Mouse (Mus musculus) E14TG2a.4 (cell line): Measurements from ENCODE around the gene Gtsf1l.
A peak's percentile ranks its signal among the peaks of the same experiment; 100 is the strongest.

ENCODE experiments used
- H3K27me3 ChIP-seq: 2 replicates; pipeline ENCODE4 v1.6.1; 2014; ENCODE audit warnings: low read length, control low read depth; ENCODE audit not compliant: insufficient read depth
- H3K36me3 ChIP-seq: 2 replicates; pipeline ENCODE4 v1.6.1; 2014; ENCODE audit warnings: low read length, control low read depth; ENCODE audit not compliant: insufficient read depth
- H3K4me1 ChIP-seq: replicated peaks from 2 replicates; pipeline ENCODE4 v1.6.1; 2014; ENCODE audit warnings: low read depth, low read length, control low read depth
- H3K4me3 ChIP-seq: replicated peaks from 2 replicates; pipeline ENCODE4 v1.5.1; 2014; ENCODE audit warnings: mild to moderate bottlenecking, low read length
- H3K9me3 ChIP-seq: 2 replicates; pipeline ENCODE4 v1.6.1; 2014; ENCODE audit warnings: low read length, control low read depth
- CTCF ChIP-seq: conservative IDR thresholded peaks from 2 replicates; pipeline ENCODE4 v1.5.1; 2014; ENCODE audit warnings: low read length
- NANOG ChIP-seq: IDR thresholded peaks from 2 replicates; pipeline ENCODE4 v1.6.1; 2014; ENCODE audit warnings: borderline replicate concordance, low read length, mixed read lengths
- POU5F1 ChIP-seq: IDR thresholded peaks from 2 replicates; pipeline ENCODE4 v1.6.1; 2014; ENCODE audit warnings: low read length, borderline replicate concordance

The Gtsf1l gene

GRCm38 (mm10) chr2:163087728-163088127 is at the start of gene Gtsf1l:
Gtsf1l (minus strand) TSS chr2:163087855.
- Histone ChIP-seq H3K4me1 (peaks cover 63% of the 10 kb centered on the region), H3K9me3 (no peaks in the 10 kb centered on the region), H3K4me3 (peak within 1 kb of the TSS; percentile 85), H3K27me3 (no peaks in the 10 kb centered on the region), H3K36me3 (peaks cover 49% of the 10 kb centered on the region)
- TF ChIP-seq NANOG (no peak), POU5F1 (no peak), CTCF (no peak)

- H3K9me3 ChIP-seq = peaks cover 11% of the 10 kb centered on the region
- H3K36me3 ChIP-seq = no peaks in the 10 kb centered on the region
- peaks cover 3% of the 10 kb centered on the region; the same call in 1 of the 2 replicates for H3K4me1 ChIP-seq
- no peak overlapping the region for H3K4me3 ChIP-seq
- no peaks in the 10 kb centered on the region for H3K27me3 ChIP-seq
- TF ChIP-seq CTCF (no peak), NANOG (no peak), POU5F1 (no peak)
Measured at GRCm38 (mm10) chr2:163136996-163137395, 49.3 kb upstream of the Gtsf1l start.

- Histone ChIP-seq H3K36me3 (no peaks in the 10 kb centered on the region), H3K4me1 (peaks cover 3% of the 10 kb centered on the region; the same call in 1 of the 2 replicates), H3K4me3 (no peak overlapping the region), H3K27me3 (no peaks in the 10 kb centered on the region), H3K9me3 (peaks cover 11% of the 10 kb centered on the region)
- TF ChIP-seq CTCF = no peak
- TF ChIP-seq NANOG = no peak
- TF ChIP-seq POU5F1 = no peak
Measured at GRCm38 (mm10) chr2:163135931-163136330, 48.3 kb upstream of the Gtsf1l start.

- Histone ChIP-seq H3K9me3 (no peaks in the 10 kb centered on the region), H3K4me3 (no peak overlapping the region), H3K27me3 (no peaks in the 10 kb centered on the region), H3K36me3 (no peaks in the 10 kb centered on the region), H3K4me1 (peaks cover 3% of the 10 kb centered on the region; the same call in 1 of the 2 replicates)
- TF ChIP-seq NANOG (no peak), POU5F1 (no peak), CTCF (no peak)
Measured at GRCm38 (mm10) chr2:163132314-163132713, 44.7 kb upstream of the Gtsf1l start.

GRCm38 (mm10) chr2:163130837-163131236 is 43.2 kb upstream of the Gtsf1l start:
- Histone ChIP-seq H3K36me3 (no peaks in the 10 kb centered on the region), H3K4me1 (no peaks in the 10 kb centered on the region), H3K27me3 (no peaks in the 10 kb centered on the region), H3K4me3 (no peak overlapping the region), H3K9me3 (no peaks in the 10 kb centered on the region)
- TF ChIP-seq POU5F1 = no peak
- no peak for TF ChIP-seq CTCF
- no peak for TF ChIP-seq NANOG

- peaks cover 21% of the 10 kb centered on the region for H3K27me3 ChIP-seq
- H3K36me3 ChIP-seq = no peaks in the 10 kb centered on the region
- H3K4me3 ChIP-seq = no peak overlapping the region
- no peak for TF ChIP-seq POU5F1
- TF ChIP-seq NANOG = no peak
- TF ChIP-seq CTCF = no peak
- H3K4me1 ChIP-seq = peaks cover 32% of the 10 kb centered on the region
- H3K9me3 ChIP-seq = no peaks in the 10 kb centered on the region
Measured at GRCm38 (mm10) chr2:163123496-163123895, 35.8 kb upstream of the Gtsf1l start.

- TF ChIP-seq NANOG (no peak), CTCF (no peak), POU5F1 (no peak)
Measured at GRCm38 (mm10) chr2:163122319-163122718, 34.7 kb upstream of the Gtsf1l start.

GRCm38 (mm10) chr2:163121353-163121660 is 33.7 kb upstream of the Gtsf1l start:
- Histone ChIP-seq H3K4me1 (peaks cover 32% of the 10 kb centered on the region), H3K27me3 (peaks cover 30% of the 10 kb centered on the region), H3K36me3 (no peaks in the 10 kb centered on the region), H3K9me3 (no peaks in the 10 kb centered on the region), H3K4me3 (no peak overlapping the region)
- TF ChIP-seq NANOG = no peak
- no peak for TF ChIP-seq POU5F1

More at GRCm38 (mm10) chr2:163122319-163122718, 34.7 kb upstream of the Gtsf1l start:
- no peaks in the 10 kb centered on the region for H3K9me3 ChIP-seq
- peaks cover 30% of the 10 kb centered on the region for H3K27me3 ChIP-seq
- peaks cover 32% of the 10 kb centered on the region for H3K4me1 ChIP-seq
- no peaks in the 10 kb centered on the region for H3K36me3 ChIP-seq
- H3K4me3 ChIP-seq = peak overlapping the region; percentile 30

GRCm38 (mm10) chr2:163120626-163121352 is 33.1 kb upstream of the Gtsf1l start:
- Histone ChIP-seq H3K36me3 (no peaks in the 10 kb centered on the region), H3K9me3 (no peaks in the 10 kb centered on the region), H3K4me1 (peaks cover 32% of the 10 kb centered on the region), H3K4me3 (no peak overlapping the region), H3K27me3 (peaks cover 35% of the 10 kb centered on the region)
- TF ChIP-seq POU5F1 (no peak), NANOG (no peak), CTCF (no peak)
